Mouse (Mus musculus) CH12.LX (cell line): Measurements from ENCODE around the gene Prkcb. TPM values are rescaled to one million over a fixed set of nuclear protein-coding genes. Genes with fewer than 3 reads are reported as not detected.

ENCODE experiments used
- DNase-seq: peaks from one replicate; pipeline ENCODE4 v3.0.0-alpha.2; 2013; ENCODE audit errors: extremely low read depth
- H3K27ac ChIP-seq: 2 replicates; pipeline ENCODE4 v1.5.1; 2012; ENCODE audit warnings: low read depth, mild to moderate bottlenecking, control low read depth, moderate library complexity; ENCODE audit not compliant: insufficient read depth
- H3K27me3 ChIP-seq: replicated peaks from 2 replicates; pipeline ENCODE3; 2012; ENCODE audit warnings: inconsistent platforms
- H3K36me3 ChIP-seq, 2 experiments: replicated peaks in 1 of 2; 2 replicates each; pipeline versions ENCODE3 to v1.6.1; 2012; ENCODE audit warnings: inconsistent platforms in 1 of 2, low read length in 1 of 2, mild to moderate bottlenecking in 1 of 2, mixed read lengths in 1 of 2, moderate library complexity in 1 of 2; ENCODE audit not compliant: control insufficient read depth in 1 of 2, insufficient read depth in 1 of 2
- H3K4me1 ChIP-seq, 2 experiments: 2 replicates each; pipeline ENCODE4 v1.6.1; 2012; ENCODE audit warnings: inconsistent platforms in 1 of 2, moderate library complexity in 1 of 2; ENCODE audit not compliant: insufficient read depth in 2 of 2, control insufficient read depth in 1 of 2
- H3K4me2 ChIP-seq: 2 replicates; pipeline ENCODE4 v1.6.1; 2012; ENCODE audit warnings: low read depth, mild to moderate bottlenecking, control low read depth; ENCODE audit not compliant: poor library complexity, insufficient read depth, severe bottlenecking
- H3K4me3 ChIP-seq, 3 experiments: fragments of 150-350 bp in 1 of 3; sonication (generic) in 1 of 3; replicated peaks in 1 of 3; 2 replicates each; pipeline versions ENCODE3 to v1.5.1; 2011 to 2012; ENCODE audit warnings: low read depth in 2 of 3, low read length in 2 of 3, mild to moderate bottlenecking in 2 of 3, moderate library complexity in 2 of 3, control low read depth in 1 of 3, improper control_type of control experiment in 1 of 3, inconsistent platforms in 1 of 3, mixed read lengths in 1 of 3; ENCODE audit not compliant: poor library complexity in 1 of 3
- H3K79me2 ChIP-seq: replicated peaks from 2 replicates; pipeline ENCODE4 v1.6.1; 2012; ENCODE audit warnings: mild to moderate bottlenecking, moderate library complexity; ENCODE audit not compliant: control insufficient read depth, poor library complexity, insufficient read depth, severe bottlenecking; ENCODE audit errors: extremely low read depth
- H3K9ac ChIP-seq: 2 replicates; pipeline ENCODE4 v1.6.1; 2012; ENCODE audit warnings: low read depth, mild to moderate bottlenecking, control low read depth, moderate library complexity; ENCODE audit not compliant: insufficient read depth
- H3K9me3 ChIP-seq: replicated peaks from 2 replicates; pipeline ENCODE3; 2012; ENCODE audit warnings: low read length, inconsistent platforms, mixed read lengths
- BHLHE40 ChIP-seq: IDR thresholded peaks from 2 replicates; pipeline ENCODE4 v1.6.1; 2011; ENCODE audit warnings: mild to moderate bottlenecking, low read depth, low read length, improper control_type of control experiment
- CTCF ChIP-seq, 2 experiments: IDR thresholded peaks in 1 of 2; conservative IDR thresholded peaks in 1 of 2; 2 replicates each; pipeline ENCODE4 v1.5.1; 2011 to 2012; ENCODE audit warnings: low read depth in 2 of 2, low read length in 2 of 2, improper control_type of control experiment in 1 of 2, inconsistent platforms in 1 of 2, mild to moderate bottlenecking in 1 of 2, moderate library complexity in 1 of 2
- E2F4 ChIP-seq: IDR thresholded peaks from 2 replicates; pipeline ENCODE4 v1.6.1; 2011; ENCODE audit warnings: low read depth, low read length, improper control_type of control experiment; ENCODE audit not compliant: insufficient replicate concordance
- ELF1 ChIP-seq: IDR thresholded peaks from 2 replicates; pipeline ENCODE4 v1.6.1; 2014; ENCODE audit warnings: low read depth, mild to moderate bottlenecking, inconsistent platforms, low read length, improper control_type of control experiment
- EP300 ChIP-seq: IDR thresholded peaks from 2 replicates; pipeline ENCODE4 v1.6.1; 2011; ENCODE audit warnings: low read length, improper control_type of control experiment
- ETS1 ChIP-seq: conservative IDR thresholded peaks from 2 replicates; pipeline ENCODE4 v1.6.1; 2012; ENCODE audit warnings: low read depth, mild to moderate bottlenecking, inconsistent platforms, low read length, improper control_type of control experiment, moderate library complexity
- GABPA ChIP-seq: IDR thresholded peaks from 2 replicates; pipeline ENCODE4 v1.6.1; 2012; ENCODE audit warnings: low read depth, low read length, improper control_type of control experiment, inconsistent platforms; ENCODE audit not compliant: insufficient replicate concordance
- HCFC1 ChIP-seq: IDR thresholded peaks from 2 replicates; pipeline ENCODE4 v1.6.1; 2012; ENCODE audit warnings: low read depth, mild to moderate bottlenecking, inconsistent platforms, low read length, improper control_type of control experiment
- IRF4 ChIP-seq: IDR thresholded peaks from 2 replicates; pipeline ENCODE4 v1.6.1; 2014; ENCODE audit warnings: low read depth, mild to moderate bottlenecking, inconsistent platforms, low read length, improper control_type of control experiment
- JUN ChIP-seq: IDR thresholded peaks from 2 replicates; pipeline ENCODE4 v1.6.1; 2011; ENCODE audit warnings: low read depth, mild to moderate bottlenecking, low read length, improper control_type of control experiment, moderate library complexity; ENCODE audit not compliant: insufficient read depth
- JUND ChIP-seq: conservative IDR thresholded peaks from 2 replicates; pipeline ENCODE4 v1.6.1; 2011; ENCODE audit warnings: low read depth, low read length, improper control_type of control experiment
- KAT2A ChIP-seq: IDR thresholded peaks from 2 replicates; pipeline ENCODE4 v1.6.1; 2012; ENCODE audit warnings: low read length, improper control_type of control experiment, inconsistent platforms; ENCODE audit not compliant: insufficient replicate concordance
- MAZ ChIP-seq: IDR thresholded peaks from 2 replicates; pipeline ENCODE4 v1.6.1; 2012; ENCODE audit warnings: low read depth, mild to moderate bottlenecking, inconsistent platforms, low read length, improper control_type of control experiment, moderate library complexity
- MEF2A ChIP-seq: IDR thresholded peaks from 2 replicates; pipeline ENCODE4 v1.6.1; 2014; ENCODE audit warnings: low read depth, mild to moderate bottlenecking, inconsistent platforms, low read length, improper control_type of control experiment, borderline replicate concordance
- MYC ChIP-seq: IDR thresholded peaks from 2 replicates; pipeline ENCODE4 v1.6.1; 2011; ENCODE audit warnings: low read depth, mild to moderate bottlenecking, improper control_type of control experiment, low read length
- PAX5 ChIP-seq: IDR thresholded peaks from 2 replicates; pipeline ENCODE4 v1.6.1; 2012; ENCODE audit warnings: low read length, inconsistent platforms, mixed read lengths
- POLR2A ChIP-seq: IDR thresholded peaks from 2 replicates; pipeline ENCODE4 v1.6.1; 2011; ENCODE audit warnings: low read depth, mild to moderate bottlenecking, improper control_type of control experiment, low read length
- POLR2AphosphoS2 ChIP-seq: IDR thresholded peaks from 2 replicates; pipeline ENCODE4 v1.6.1; 2011; ENCODE audit warnings: low read depth, low read length, improper control_type of control experiment
- RAD21 ChIP-seq: IDR thresholded peaks from 2 replicates; pipeline ENCODE4 v1.6.1; 2011; ENCODE audit warnings: low read depth, mild to moderate bottlenecking, low read length, improper control_type of control experiment, moderate library complexity
- TCF12 ChIP-seq: IDR thresholded peaks from 2 replicates; pipeline ENCODE4 v1.6.1; 2014; ENCODE audit warnings: low read depth, mild to moderate bottlenecking, inconsistent platforms, low read length, improper control_type of control experiment
- UBTF ChIP-seq: IDR thresholded peaks from 2 replicates; pipeline ENCODE4 v1.6.1; 2012; ENCODE audit warnings: low read depth, mild to moderate bottlenecking, inconsistent platforms, low read length, improper control_type of control experiment, moderate library complexity
- USF1 ChIP-seq: IDR thresholded peaks from 2 replicates; pipeline ENCODE4 v1.6.1; 2014; ENCODE audit warnings: low read depth, mild to moderate bottlenecking, inconsistent platforms, low read length, improper control_type of control experiment
- USF2 ChIP-seq: conservative IDR thresholded peaks from 2 replicates; pipeline ENCODE4 v1.6.1; 2011; ENCODE audit warnings: low read depth, low read length, improper control_type of control experiment
- ZC3H11A ChIP-seq: IDR thresholded peaks from 2 replicates; pipeline ENCODE4 v1.6.1; 2012; ENCODE audit warnings: low read depth, mild to moderate bottlenecking, inconsistent platforms, low read length, improper control_type of control experiment
- ZKSCAN1 ChIP-seq: IDR thresholded peaks from 2 replicates; pipeline ENCODE4 v1.6.1; 2012; ENCODE audit warnings: low read depth, inconsistent platforms, low read length, improper control_type of control experiment, borderline replicate concordance
- ZMIZ1 ChIP-seq: IDR thresholded peaks from 2 replicates; pipeline ENCODE4 v1.6.1; 2012; ENCODE audit warnings: low read depth, mild to moderate bottlenecking, inconsistent platforms, low read length, improper control_type of control experiment
- ZNF384 ChIP-seq: IDR thresholded peaks from 2 replicates; pipeline ENCODE4 v1.6.1; 2012; ENCODE audit warnings: low read depth, low read length, improper control_type of control experiment, inconsistent platforms
- dilution Hi-C: fragments of 300-500 bp; cut with MboI; formaldehyde crosslinking; loops from 2 replicates; pipeline ENCODE4 v1.14.3; 2020; ENCODE audit warnings: low sequenced_read_pairs; ENCODE audit not compliant: extremely low pct_unique_long_range_greater_than_20kb, extremely low pct_ligation_motif_present
- in situ Hi-C: fragments of 300-500 bp; cut with MboI; formaldehyde crosslinking; loops from 3 replicates; pipeline ENCODE4 v1.14.3; 2019; ENCODE audit warnings: low sequenced_read_pairs, low pct_ligation_motif_present, low pct_unique_long_range_greater_than_20kb, mixed read lengths
- polyA plus RNA-seq: library from polyadenylated mRNA; unstranded; fragments of >175 nt; gene quantifications from 2 replicates; pipeline ENCODE4 v1.2.1, GENCODE M21; 2012; ENCODE audit warnings: low read depth; ENCODE audit not compliant: insufficient read length
- total RNA-seq, 2 experiments: library from RNA; depleted of rRNA; stranded (reverse); fragments of 300-350 nt in 1 of 2; fragments of >200 nt in 1 of 2; gene quantifications; 2 replicates each; pipeline ENCODE4 v1.2.3; 2012 to 2014

Prkcb gene
- total and polyA plus RNA-seq, 3 experiments, result 323 to 463 (median 337) TPM

- Histone ChIP-seq H3K4me3 (no peak overlapping the region), H3K27me3 (no peaks in the 10 kb centered on the region), H3K4me1 (peaks cover 28 to 76% of the 10 kb centered on the region in 2 experiments), H3K4me2 (no peak overlapping the region), H3K79me2 (peaks cover 95% of the 10 kb centered on the region), H3K36me3 (peaks cover 37 to 79% of the 10 kb centered on the region in 2 experiments), H3K9me3 (peaks cover 22% of the 10 kb centered on the region), H3K9ac (no peak overlapping the region), H3K27ac (no peak overlapping the region)
- no peak for DNase-seq
- dilution Hi-C loops, result no loop called here
- TF ChIP-seq ZNF384 (no peak), EP300 (no peak), USF2 (no peak), ELF1 (no peak)
- in situ Hi-C loops, result loop anchor here (5.0 kb wide), 1 partner anchor 85 kb away; no protein-coding TSS in a partner anchor
These were observed 18.7 kb downstream of the Prkcb start for GRCm38 (mm10) chr7:122307241-122307640.

- H3K36me3 ChIP-seq, result peaks cover 26 to 79% of the 10 kb centered on the region in 2 experiments
- dilution Hi-C loops (no loop called here), in situ Hi-C loops (loop anchor here (5.0 kb wide), 1 partner anchor 84 kb away; no protein-coding TSS in a partner anchor)
- peaks cover 97% of the 10 kb centered on the region for H3K79me2 ChIP-seq
- DNase-seq, result no peak
- H3K9ac ChIP-seq, result peak overlapping the region; percentile 91
- H3K4me3 ChIP-seq, result no peak overlapping the region
- H3K27me3 ChIP-seq, result no peaks in the 10 kb centered on the region
- TF ChIP-seq MAZ (no peak), MEF2A (no peak), ETS1 (peak; percentile 51), ZC3H11A (no peak), KAT2A (no peak), USF1 (no peak), JUN (peak; percentile 51; the same call in 1 of the 2 replicates), BHLHE40 (0 out of 2 replicates have a peak, but pooled peaks have one; percentile 32), POLR2A (no peak), HCFC1 (no peak), PAX5 (no peak), TCF12 (0 out of 2 replicates have a peak, but pooled peaks have one; percentile 13), ZMIZ1 (no peak), E2F4 (no peak), JUND (peak; percentile 83), USF2 (no peak), RAD21 (no peak), EP300 (peak; percentile 66), CTCF (conservative IDR thresholded peaks at IDR 0.05 in 1 of 2, IDR thresholded peaks at IDR 0.05 in 1 of 2; ENCODE audit: low read depth in 2 of 2, low read length in 2 of 2) (no peak), UBTF (no peak), ZKSCAN1 (no peak), POLR2AphosphoS2 (no peak), MYC (0 out of 2 replicates have a peak, but pooled peaks have one; percentile 23), IRF4 (peak; percentile 85), GABPA (no peak)
- H3K4me2 ChIP-seq, result peak overlapping the region; percentile 99
- H3K4me1 ChIP-seq, result peaks cover 33 to 78% of the 10 kb centered on the region in 2 experiments
- peak overlapping the region; percentile 99 for H3K27ac ChIP-seq
- peaks cover 22% of the 10 kb centered on the region for H3K9me3 ChIP-seq
These were observed 20.1 kb downstream of the Prkcb start for GRCm38 (mm10) chr7:122308661-122309060.
